Mouse (Mus musculus): Measurements from ENCODE around the gene Nadk2. TPM values are rescaled to one million over a fixed set of nuclear protein-coding genes. Genes with fewer than 3 reads are reported as not detected.

The Nadk2 gene
- total and polyA plus RNA-seq, 3 experiments: 20.9 to 74.8 (median 61.4) TPM

DNA sequence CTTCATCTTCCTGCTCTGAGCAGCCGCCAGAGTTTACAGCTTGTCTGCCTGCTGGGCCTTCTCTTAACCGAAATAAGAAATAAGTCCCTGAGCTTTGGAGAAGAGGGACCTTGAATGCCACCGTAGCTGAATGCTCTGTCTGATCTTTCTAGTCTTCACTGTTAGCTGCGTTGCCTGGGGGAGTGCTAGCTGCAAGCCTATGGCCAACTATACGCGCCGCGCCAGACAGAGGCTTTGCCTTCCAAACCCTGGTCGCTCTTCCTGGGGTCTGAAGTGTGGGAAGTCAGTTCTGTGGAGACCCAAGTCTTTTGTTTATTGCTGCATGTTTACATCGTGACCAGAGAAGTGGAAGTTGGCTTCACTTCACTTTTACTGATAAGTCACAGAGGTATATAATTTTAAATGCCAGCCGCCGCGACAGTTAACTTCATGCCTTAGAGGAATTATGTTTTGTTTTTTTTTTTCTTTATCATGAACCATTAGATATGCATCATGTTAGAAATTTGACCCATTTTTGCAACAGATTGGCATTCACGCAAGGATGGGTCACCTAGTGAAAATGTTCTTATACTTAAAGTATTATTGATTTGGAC is 4.6 kb downstream of the Nadk2 start:
- Histone ChIP-seq H3K4me1 (ENCODE audit: control insufficient read depth, insufficient read depth, low read length) (peaks cover 5% of the 10 kb centered on the region), H3K27ac (no peak overlapping the region), H3K36me3 (ENCODE audit: control insufficient read depth, insufficient read depth, low read length) (peaks cover 13% of the 10 kb centered on the region), H3K27me3 (ENCODE audit: control insufficient read depth, insufficient read depth, low read length) (no peaks in the 10 kb centered on the region), H3K79me2 (replicated peaks; ENCODE audit: control insufficient read depth, insufficient read depth, low read length) (peaks cover 10% of the 10 kb centered on the region), H3K4me3 (no peak overlapping the region), H3K9ac (ENCODE audit: low read depth, low read length) (no peak overlapping the region)
- intact Hi-C loops (cut with DNase I): no loop called here
- no peak for TF ChIP-seq CTCF (IDR thresholded peaks at IDR 0.05)
- no peak for DNase-seq
- WGBS: 63% methylated on average over 14 of the region's 14 CpGs

DNA sequence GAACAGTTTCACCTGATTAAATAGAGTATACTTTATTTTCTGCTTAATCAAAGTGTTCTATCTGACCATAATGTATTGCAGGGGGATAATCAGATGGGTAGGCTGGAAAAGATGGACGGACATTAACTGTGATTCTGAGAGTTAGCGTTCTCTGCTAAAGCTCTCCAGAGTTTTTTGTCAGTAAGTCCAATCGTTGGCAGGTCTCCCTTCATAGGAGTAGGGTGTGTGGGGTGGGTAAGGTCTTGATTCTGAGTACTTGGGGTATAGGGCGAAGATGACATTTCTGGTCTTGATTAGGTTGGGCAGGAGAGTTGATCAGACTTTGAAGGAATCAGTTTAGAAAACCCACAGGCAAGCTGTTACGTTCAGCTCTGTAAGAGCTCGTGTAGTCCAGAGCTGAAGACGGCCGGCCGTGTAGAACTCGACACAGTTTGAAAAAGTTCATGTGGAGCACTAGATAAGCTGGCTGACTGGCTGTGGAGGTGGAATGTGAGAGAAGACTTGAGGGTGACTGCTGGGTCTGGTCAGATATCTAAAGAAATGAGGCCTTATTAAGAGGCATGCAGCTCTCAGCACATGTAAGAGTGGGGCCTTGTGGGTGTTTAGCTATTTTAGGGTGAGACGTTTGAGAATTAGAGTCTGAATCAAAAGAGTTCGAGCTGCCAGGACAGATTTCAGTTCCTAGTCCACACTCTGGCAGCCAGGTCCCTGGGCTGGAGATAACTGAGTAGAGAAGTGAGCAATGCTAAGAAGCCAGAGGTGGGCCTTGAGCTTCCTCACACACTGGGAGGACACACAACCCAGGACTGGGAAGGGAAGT is 7.6 kb downstream of the Nadk2 start:
- TF ChIP-seq POLR2A (IDR thresholded peaks at IDR 0.05; ENCODE audit: insufficient read depth, low read depth, low read length) (no peak), CTCF (IDR thresholded peaks at IDR 0.05) (no peak), EP300 (IDR thresholded peaks at IDR 0.05; ENCODE audit: insufficient read depth, low read depth, low read length) (no peak)
- Histone ChIP-seq H3K4me1 (ENCODE audit: control insufficient read depth, insufficient read depth, low read length) (peaks cover 9% of the 10 kb centered on the region), H3K27ac (peak overlapping the region; percentile 49), H3K4me3 (no peak overlapping the region), H3K79me2 (replicated peaks; ENCODE audit: control insufficient read depth, insufficient read depth, low read length) (peaks cover 11% of the 10 kb centered on the region), H3K9ac (ENCODE audit: low read depth, low read length) (no peak overlapping the region), H3K27me3 (ENCODE audit: control insufficient read depth, insufficient read depth, low read length) (no peaks in the 10 kb centered on the region), H3K36me3 (ENCODE audit: control insufficient read depth, insufficient read depth, low read length) (peaks cover 10% of the 10 kb centered on the region)
- peak in 1 of 2 experiments; percentile 28 for DNase-seq
- intact Hi-C loops (cut with DNase I): no loop called here
- WGBS: 47% methylated on average over 12 of the region's 12 CpGs

DNA sequence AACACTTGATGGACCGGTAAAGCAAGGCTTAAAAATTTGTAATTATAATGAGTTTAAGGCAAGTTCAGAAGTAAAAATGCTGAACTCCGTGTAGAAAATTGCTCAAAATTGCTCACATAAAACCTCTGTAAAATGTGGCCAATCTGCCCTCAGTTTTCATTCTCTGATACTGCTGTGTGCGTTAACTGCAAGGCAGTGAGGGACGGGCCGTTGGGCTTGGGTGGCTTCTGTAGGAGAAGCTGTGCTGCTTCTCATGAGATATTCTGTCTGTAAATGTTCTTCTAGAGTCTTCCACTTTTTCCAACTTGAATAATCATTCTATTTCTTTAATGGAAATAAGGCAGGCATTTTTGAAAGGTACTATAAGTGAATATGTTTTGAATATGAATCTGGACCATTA is 8.6 kb downstream of the Nadk2 start:
- intact Hi-C loops (cut with DNase I): no loop called here
- DNase-seq: no peak
- 62% methylated on average over 5 of the region's 5 CpGs for WGBS
- TF ChIP-seq CTCF (IDR thresholded peaks at IDR 0.05): no peak
- Histone ChIP-seq H3K79me2 (replicated peaks; ENCODE audit: control insufficient read depth, insufficient read depth, low read length) (peaks cover 11% of the 10 kb centered on the region), H3K36me3 (ENCODE audit: control insufficient read depth, insufficient read depth, low read length) (peaks cover 8% of the 10 kb centered on the region), H3K9ac (ENCODE audit: low read depth, low read length) (no peak overlapping the region), H3K4me1 (ENCODE audit: control insufficient read depth, insufficient read depth, low read length) (peaks cover 6% of the 10 kb centered on the region), H3K27ac (no peak overlapping the region), H3K4me3 (no peak overlapping the region), H3K27me3 (ENCODE audit: control insufficient read depth, insufficient read depth, low read length) (no peaks in the 10 kb centered on the region)

DNA sequence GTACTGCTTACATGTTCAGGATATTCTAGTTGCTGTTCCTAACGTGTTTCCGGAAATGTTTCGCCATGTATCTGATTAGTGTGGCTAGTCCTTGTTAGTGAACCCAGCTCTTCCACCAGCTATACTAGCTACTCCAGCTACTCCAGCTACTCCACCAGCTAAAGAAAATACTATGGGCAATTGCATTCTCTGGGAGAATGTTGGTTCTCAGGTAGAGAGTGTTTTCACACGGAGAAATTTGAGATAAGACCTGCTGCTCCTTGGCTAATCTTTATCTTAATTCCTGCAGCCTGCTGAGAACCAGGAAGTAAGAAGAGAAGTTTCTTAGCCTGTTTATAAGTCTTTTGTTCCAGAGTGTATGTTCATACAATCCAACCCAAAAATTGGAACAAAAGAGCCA is 9.1 kb downstream of the Nadk2 start:
- Histone ChIP-seq H3K27ac (no peak overlapping the region), H3K79me2 (replicated peaks; ENCODE audit: control insufficient read depth, insufficient read depth, low read length) (peaks cover 11% of the 10 kb centered on the region), H3K36me3 (ENCODE audit: control insufficient read depth, insufficient read depth, low read length) (peaks cover 5% of the 10 kb centered on the region), H3K4me3 (no peak overlapping the region), H3K4me1 (ENCODE audit: control insufficient read depth, insufficient read depth, low read length) (peaks cover 5% of the 10 kb centered on the region), H3K9ac (ENCODE audit: low read depth, low read length) (no peak overlapping the region), H3K27me3 (ENCODE audit: control insufficient read depth, insufficient read depth, low read length) (no peaks in the 10 kb centered on the region)
- TF ChIP-seq POLR2A (IDR thresholded peaks at IDR 0.05; ENCODE audit: insufficient read depth, low read depth, low read length) (no peak), CTCF (IDR thresholded peaks at IDR 0.05) (no peak), EP300 (IDR thresholded peaks at IDR 0.05; ENCODE audit: insufficient read depth, low read depth, low read length) (no peak)
- no peak for DNase-seq
- intact Hi-C loops (cut with DNase I): no loop called here
- WGBS: 36% methylated on average over 4 of the region's 4 CpGs

DNA sequence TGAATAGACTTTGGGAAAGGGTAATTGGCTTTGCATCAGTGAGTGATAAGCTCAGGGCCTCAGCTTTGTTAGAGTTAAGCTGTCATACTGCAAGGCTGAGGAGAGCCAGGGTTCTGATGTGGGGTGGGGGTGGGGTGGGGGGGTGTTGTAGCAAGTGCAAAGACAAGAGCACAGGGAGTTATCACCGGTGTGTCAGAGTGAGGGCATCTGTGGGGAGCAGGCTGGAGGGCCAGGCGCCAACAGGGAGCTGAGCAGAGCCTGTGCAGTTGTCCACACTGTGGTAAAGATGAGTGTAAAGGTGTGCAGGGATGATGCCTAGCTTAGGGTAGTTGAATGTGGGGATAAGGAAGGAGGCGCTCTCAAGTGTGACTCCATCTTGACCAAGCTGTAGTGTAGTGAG is 10.2 kb downstream of the Nadk2 start:
- no peak overlapping the region for H3K4me3 ChIP-seq
- H3K36me3 ChIP-seq (ENCODE audit: control insufficient read depth, insufficient read depth, low read length): peaks cover 5% of the 10 kb centered on the region
- no peaks in the 10 kb centered on the region for H3K27me3 ChIP-seq (ENCODE audit: control insufficient read depth, insufficient read depth, low read length)
- intact Hi-C loops (cut with DNase I): no loop called here
- no peak overlapping the region for H3K27ac ChIP-seq
- 64% methylated on average over 3 of the region's 3 CpGs for WGBS
- no peak for TF ChIP-seq CTCF (IDR thresholded peaks at IDR 0.05)
- no peak for TF ChIP-seq EP300 (IDR thresholded peaks at IDR 0.05; ENCODE audit: insufficient read depth, low read depth, low read length)
- no peak for TF ChIP-seq POLR2A (IDR thresholded peaks at IDR 0.05; ENCODE audit: insufficient read depth, low read depth, low read length)
- H3K9ac ChIP-seq (ENCODE audit: low read depth, low read length): no peak overlapping the region
- peaks cover 9% of the 10 kb centered on the region for H3K79me2 ChIP-seq (replicated peaks; ENCODE audit: control insufficient read depth, insufficient read depth, low read length)
- H3K4me1 ChIP-seq (ENCODE audit: control insufficient read depth, insufficient read depth, low read length): peaks cover 5% of the 10 kb centered on the region
- DNase-seq: no peak

DNA sequence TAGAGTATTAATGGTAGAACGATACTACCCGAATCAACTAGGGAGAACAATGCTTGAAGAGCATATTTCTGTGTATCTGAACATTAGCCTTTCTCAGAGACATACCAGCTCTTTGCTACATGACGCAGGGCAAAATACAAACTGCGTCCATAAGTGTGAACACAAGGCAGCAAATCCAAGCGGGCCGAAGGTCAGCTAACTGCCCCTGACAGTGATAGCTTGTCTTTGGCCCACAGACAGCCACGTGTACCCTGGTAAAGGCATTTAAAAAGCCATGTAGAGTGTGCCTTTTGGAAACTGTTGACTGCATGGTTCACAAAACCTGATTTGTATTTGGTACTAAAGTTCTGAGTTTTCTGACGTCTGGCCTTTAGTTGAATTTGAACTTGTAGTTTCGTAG is 11.7 kb downstream of the Nadk2 start:
- TF ChIP-seq POLR2A (IDR thresholded peaks at IDR 0.05; ENCODE audit: insufficient read depth, low read depth, low read length) (no peak), CTCF (IDR thresholded peaks at IDR 0.05) (no peak), EP300 (IDR thresholded peaks at IDR 0.05; ENCODE audit: insufficient read depth, low read depth, low read length) (no peak)
- DNase-seq: peak in 1 of 2 experiments; percentile 33
- Histone ChIP-seq H3K36me3 (ENCODE audit: control insufficient read depth, insufficient read depth, low read length) (peaks cover 5% of the 10 kb centered on the region), H3K27ac (peak overlapping the region; percentile 26), H3K9ac (ENCODE audit: low read depth, low read length) (no peak overlapping the region), H3K4me3 (no peak overlapping the region), H3K4me1 (ENCODE audit: control insufficient read depth, insufficient read depth, low read length) (peaks cover 5% of the 10 kb centered on the region), H3K79me2 (replicated peaks; ENCODE audit: control insufficient read depth, insufficient read depth, low read length) (peaks cover 3% of the 10 kb centered on the region; the same call in 1 of the 2 replicates), H3K27me3 (ENCODE audit: control insufficient read depth, insufficient read depth, low read length) (no peaks in the 10 kb centered on the region)
- WGBS: 62% methylated on average over 9 of the region's 9 CpGs
- intact Hi-C loops (cut with DNase I): no loop called here

Measured in heart, adult 2 months (tissue).